Mouse (Mus musculus) G1E (cell line): ENCODE measurements around the gene Notch2.

Experiments used
- CTCF ChIP-seq: IDR thresholded peaks from 2 replicates; pipeline ENCODE4 v1.5.1; 2012; ENCODE audit warnings: low read depth, low read length, inconsistent platforms, mixed read lengths
- GATA1 ChIP-seq: IDR thresholded peaks from 2 replicates; pipeline ENCODE4 v1.6.1; 2012; ENCODE audit warnings: borderline replicate concordance, low read length, inconsistent platforms, mixed read lengths
- POLR2AphosphoS5 ChIP-seq: IDR thresholded peaks from 2 replicates; pipeline ENCODE4 v1.6.1; 2012; ENCODE audit warnings: low read depth, low read length, inconsistent platforms; ENCODE audit not compliant: insufficient replicate concordance

DNA sequence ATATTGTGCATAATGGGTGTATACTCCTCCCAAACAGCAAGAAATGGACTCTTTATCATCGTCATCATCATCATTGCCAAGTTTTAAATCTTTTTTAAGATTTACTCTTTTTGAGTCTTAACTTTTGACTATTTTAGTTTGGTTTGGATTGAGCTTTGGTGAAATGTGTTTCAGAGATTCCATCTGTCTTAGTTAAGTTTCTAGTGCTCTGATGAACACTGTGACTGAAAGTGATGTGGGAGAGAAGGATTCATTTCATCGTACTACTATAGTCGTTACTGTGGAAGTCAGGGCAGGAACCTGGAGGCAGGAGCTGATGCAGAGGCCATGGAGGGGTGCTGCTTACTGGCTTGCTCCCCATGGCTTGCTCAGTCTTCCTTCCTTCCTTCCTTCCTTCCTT, 104.9 kb downstream of the Notch2 start:
- TF ChIP-seq CTCF (no peak), GATA1 (no peak), POLR2AphosphoS5 (no peak)
